Mouse (Mus musculus) lung, embryonic 14.5 days (tissue): ENCODE results near the gene Gpr142. TPM values are rescaled to one million over a fixed set of nuclear protein-coding genes. Genes with fewer than 3 reads are reported as not detected.

Experiments
- ATAC-seq: fragments of 200-750 bp; cut with Nextera tagmentation; 2 replicates; pipeline ENCODE4 v1.8.0; 2017; ENCODE audit warnings: mild to moderate bottlenecking, moderate TSS enrichment, moderate library complexity; ENCODE audit not compliant: insufficient read depth
- DNase-seq: peaks from one replicate; pipeline ENCODE4 v3.0.0-alpha.2; 2015
- H3K27ac ChIP-seq: fragments of 300-500 bp; sonication (generic); 2 replicates; pipeline ENCODE4 v1.5.1; 2014; ENCODE audit warnings: low read depth, mild to moderate bottlenecking, moderate library complexity
- H3K27me3 ChIP-seq: fragments of 300-500 bp; sonication (generic); 2 replicates; pipeline ENCODE4 v1.6.1; 2014; ENCODE audit warnings: low read length, control low read depth; ENCODE audit not compliant: insufficient read depth
- H3K36me3 ChIP-seq: fragments of 300-500 bp; sonication (generic); 2 replicates; pipeline ENCODE4 v1.6.1; 2014; ENCODE audit warnings: control low read depth; ENCODE audit not compliant: insufficient read depth
- H3K4me1 ChIP-seq: fragments of 300-500 bp; sonication (generic); 2 replicates; pipeline ENCODE4 v1.6.1; 2014; ENCODE audit warnings: antibody characterized with exemption, control low read depth; ENCODE audit not compliant: insufficient read depth
- H3K4me2 ChIP-seq: fragments of 300-500 bp; sonication (generic); 2 replicates; pipeline ENCODE4 v1.6.1; 2014; ENCODE audit warnings: mild to moderate bottlenecking
- H3K4me3 ChIP-seq: fragments of 300-500 bp; sonication (generic); 2 replicates; pipeline ENCODE4 v1.5.1; 2014; ENCODE audit warnings: low read depth, low read length
- H3K9ac ChIP-seq: fragments of 300-500 bp; sonication (generic); 2 replicates; pipeline ENCODE4 v1.6.1; 2014
- H3K9me3 ChIP-seq: fragments of 300-500 bp; sonication (generic); 2 replicates; pipeline ENCODE4 v1.6.1; 2016; ENCODE audit warnings: low read depth, low read length, control low read depth
- CTCF ChIP-seq: IDR thresholded peaks from 2 replicates; pipeline ENCODE4 v1.5.1; 2016; ENCODE audit warnings: antibody characterized with exemption, low read depth
- WGBS: fragments of 180-500 bp; shearing (Covaris S2); extraction: QIAGEN DNeasy Blood & Tissue Kit; methylation state at CpG from one replicate; pipeline ENCODE4 v1.1.7; 2014; 5-methylcytosine and 5-hydroxymethylcytosine counted together
- polyA plus RNA-seq: library from polyadenylated mRNA; unstranded; fragments of >200 nt; fragmentation: Nextera tagmentation; extraction: Ambion mirVana; gene quantifications from 2 replicates; pipeline ENCODE4 v1.2.1, GENCODE M21; 2014

Gpr142 gene
- polyA plus RNA-seq, 1 experiment from 2014 or later = not detected

GRCm38 (mm10) chr11:114856125-114856524 is 57.4 kb downstream of the Gpr142 start:
- TF ChIP-seq CTCF = no peak
- Histone ChIP-seq H3K9me3 (no peaks in the 10 kb centered on the region), H3K27ac (no peak overlapping the region), H3K27me3 (no peaks in the 10 kb centered on the region), H3K4me2 (no peak overlapping the region), H3K9ac (no peak overlapping the region), H3K4me1 (no peaks in the 10 kb centered on the region; the same call in 1 of the 2 replicates), H3K36me3 (no peaks in the 10 kb centered on the region), H3K4me3 (no peak overlapping the region)
- ATAC-seq = no peak
- WGBS = 76% methylated on average over 5 of the region's 5 CpGs
- DNase-seq = no peak

Other genes starting within 250 kb of the Gpr142 start
- gene Rpl38, start 130.4 kb upstream of the Gpr142 start, polyA plus RNA-seq = 978 and 1,085 TPM in 2 replicates
- gene Ttyh2, start 123.5 kb upstream of the Gpr142 start, polyA plus RNA-seq = 12.1 and 13.1 TPM in 2 replicates
- gene Dnaic2, start 71.5 kb upstream of the Gpr142 start, polyA plus RNA-seq = 0.16 and 0.85 TPM in 2 replicates
- gene Kif19a, start 33.5 kb upstream of the Gpr142 start, polyA plus RNA-seq = 0.29 TPM in 1 of 2 replicates, not detected in the other
- gene Btbd17, start 3.0 kb upstream of the Gpr142 start, polyA plus RNA-seq = 0.65 and 1.3 TPM in 2 replicates
- 34.7 and 39.2 TPM in 2 replicates for gene Gprc5c, start 52.2 kb downstream of the Gpr142 start, polyA plus RNA-seq
- 0.75 and 1.7 TPM in 2 replicates for gene Cd300a, start 91.1 kb downstream of the Gpr142 start, polyA plus RNA-seq
- 0.36 and 0.43 TPM in 2 replicates for gene Cd300lb, start 135.5 kb downstream of the Gpr142 start, polyA plus RNA-seq
- not detected in 2 replicates for gene Cd300c, start 170.2 kb downstream of the Gpr142 start, polyA plus RNA-seq
- gene Cd300ld, start 191.0 kb downstream of the Gpr142 start, polyA plus RNA-seq = 0.11 and 0.29 TPM in 2 replicates
- 2.2 and 3.2 TPM in 2 replicates for gene Cd300c2, start 203.0 kb downstream of the Gpr142 start, polyA plus RNA-seq
- not detected in 2 replicates for gene Cd300ld2, start 217.3 kb downstream of the Gpr142 start, polyA plus RNA-seq
- gene Cd300ld4, start 228.1 kb downstream of the Gpr142 start, polyA plus RNA-seq = not detected in 2 replicates
- not detected in 2 replicates for gene Cd300ld5, start 238.8 kb downstream of the Gpr142 start, polyA plus RNA-seq
- gene Cd300ld3, start 249.5 kb downstream of the Gpr142 start, polyA plus RNA-seq = not detected in 2 replicates